Mouse (Mus musculus): ENCODE measurements around the gene C1qtnf1.
"Not testable (repeated sequence)": the region's sequence is repeated elsewhere in the genome, so short reads cannot be mapped to it uniquely, and the experiment has no call there.

C1qtnf1 gene

GRCm38 (mm10) chr11:118427986-118428385 is at the start of gene C1qtnf1:
Gene C1qtnf1, plus strand, starts transcription at chr11:118428203.
- DNase-seq = peak; percentile 58

GRCm38 (mm10) chr11:118378656-118379055 is 49.3 kb upstream of the C1qtnf1 start:
- no peak for DNase-seq

- peak; percentile 95 for DNase-seq
These were observed 48.6 kb upstream of the C1qtnf1 start for GRCm38 (mm10) chr11:118379251-118380009.

DNA sequence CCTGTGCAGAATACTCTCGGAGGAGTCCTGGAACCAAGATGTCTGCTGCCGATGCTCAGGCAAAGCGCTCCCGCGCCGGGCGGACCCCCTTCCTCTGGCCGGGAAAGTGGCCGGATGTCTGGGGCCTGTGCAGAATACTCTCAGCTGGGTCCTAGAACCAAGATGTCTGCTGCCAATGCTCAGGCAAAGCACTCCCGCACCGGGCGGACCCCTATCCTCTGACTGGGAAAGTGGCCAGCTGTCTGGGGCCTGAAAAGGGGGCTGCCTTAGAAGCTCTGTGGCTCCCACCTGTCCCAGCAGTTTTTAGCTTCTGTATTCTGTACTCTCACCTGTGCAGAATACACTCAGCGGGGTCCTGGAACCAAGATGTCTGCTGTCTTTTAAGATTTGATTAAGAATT is 40.2 kb upstream of the C1qtnf1 start:
- not testable (repeated sequence) for DNase-seq

- DNase-seq = no peak
These were observed 34.0 kb upstream of the C1qtnf1 start for GRCm38 (mm10) chr11:118393991-118394390.

DNA sequence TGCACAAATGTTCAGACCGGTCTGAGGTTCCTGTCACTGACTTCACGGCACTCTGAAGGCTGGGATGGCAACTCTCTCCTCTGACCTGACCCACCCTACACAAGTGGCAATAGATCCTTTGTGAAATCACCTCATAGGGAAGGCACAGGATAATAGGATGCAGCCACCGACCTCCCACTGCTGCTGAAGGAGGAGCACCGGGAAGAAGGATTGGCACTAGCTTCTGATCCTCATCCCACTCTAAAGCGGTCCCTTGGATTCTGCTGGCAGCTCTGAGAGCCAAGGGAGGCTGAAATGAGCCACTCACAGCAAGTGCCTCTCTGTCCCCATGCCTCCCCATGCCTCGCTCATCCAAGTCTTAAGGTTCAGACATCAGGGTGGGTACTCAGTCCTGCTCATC is 33.5 kb upstream of the C1qtnf1 start:
- DNase-seq = no peak

DNA sequence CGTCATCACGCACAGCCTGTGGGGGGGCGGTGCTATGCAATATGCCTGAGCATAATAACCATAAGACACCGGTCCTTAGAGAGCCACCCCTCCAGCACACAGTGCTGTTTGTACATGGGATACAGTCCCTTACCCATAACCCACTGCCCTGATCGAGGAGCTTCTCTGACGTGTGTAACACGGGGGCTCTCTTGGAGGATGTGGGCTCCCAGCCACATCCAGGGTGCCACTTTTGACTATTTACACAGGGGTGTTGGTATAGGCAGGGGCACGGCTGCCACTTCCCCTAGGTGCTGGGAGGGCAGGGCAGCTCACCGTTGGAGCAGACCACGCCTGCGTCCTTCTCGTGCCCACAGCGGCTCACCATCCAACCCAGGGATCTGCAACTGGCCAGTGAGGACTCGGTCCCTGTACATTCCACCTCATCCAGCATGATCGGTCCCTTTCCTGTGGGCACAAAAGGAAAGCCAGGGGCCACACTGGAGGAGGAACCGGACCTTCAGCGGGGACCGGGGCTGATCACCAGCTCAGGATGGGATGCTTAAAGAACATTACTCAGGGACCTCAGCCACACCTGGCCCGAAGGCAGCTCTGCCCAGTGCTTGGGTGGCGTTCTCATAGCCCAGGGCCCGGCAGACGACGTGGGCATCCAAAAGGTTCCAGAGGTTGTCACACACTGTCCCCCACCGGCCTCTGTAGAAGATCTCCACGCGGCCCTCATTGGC is 30.0 kb upstream of the C1qtnf1 start:
- DNase-seq = no peak

DNA sequence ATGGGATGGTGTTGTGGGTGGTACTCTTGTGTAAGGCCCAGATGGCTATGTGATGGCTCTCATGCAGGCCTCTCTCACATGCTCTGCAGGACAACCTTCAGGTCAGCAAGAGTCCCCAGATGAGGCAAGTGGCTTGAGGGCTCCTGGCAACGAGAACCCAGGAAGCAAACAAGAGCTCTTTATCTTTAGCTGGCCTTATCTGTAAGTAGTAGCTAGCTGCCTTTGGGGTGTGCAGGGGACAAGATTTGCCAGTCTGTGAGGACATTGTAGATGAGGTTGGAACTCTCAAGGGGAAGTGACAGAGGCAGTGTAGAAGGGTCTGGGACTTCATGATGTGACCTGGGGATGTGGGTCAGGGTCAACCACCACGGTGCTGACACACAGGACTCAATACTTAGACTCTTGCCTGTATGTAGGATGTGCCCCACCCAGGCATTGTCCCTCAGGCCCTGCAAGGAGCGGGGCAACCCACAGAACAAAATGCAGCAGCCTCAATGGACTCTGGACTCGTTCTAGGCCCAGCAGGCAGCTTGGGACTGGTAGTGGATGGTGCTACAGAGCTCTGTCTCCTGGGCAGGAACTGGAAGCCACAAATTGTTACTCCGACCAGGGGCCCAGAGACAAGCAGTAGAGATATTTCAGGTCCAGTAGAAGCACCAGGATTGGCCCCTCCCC is 28.0 kb upstream of the C1qtnf1 start:
- peak; percentile 26 for DNase-seq

DNA sequence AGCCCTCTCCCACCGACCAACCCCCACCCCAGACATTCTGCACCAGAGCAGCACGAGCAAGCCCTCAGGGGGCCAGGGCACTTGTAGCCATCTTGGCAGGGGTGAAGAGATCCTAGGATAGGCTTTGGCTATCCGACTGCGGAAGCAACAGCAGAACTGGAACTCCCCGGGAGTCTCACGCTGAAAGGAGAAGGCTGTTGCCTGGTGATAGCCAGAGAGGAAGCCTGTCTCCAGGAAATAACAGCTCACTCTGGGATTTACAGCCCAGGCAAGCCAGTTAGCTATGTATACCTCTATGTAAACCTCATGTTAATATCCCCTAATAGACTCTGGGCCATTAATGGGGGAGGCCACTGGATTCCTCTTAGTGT is 27.5 kb upstream of the C1qtnf1 start:
- DNase-seq = peak; percentile 63

DNA sequence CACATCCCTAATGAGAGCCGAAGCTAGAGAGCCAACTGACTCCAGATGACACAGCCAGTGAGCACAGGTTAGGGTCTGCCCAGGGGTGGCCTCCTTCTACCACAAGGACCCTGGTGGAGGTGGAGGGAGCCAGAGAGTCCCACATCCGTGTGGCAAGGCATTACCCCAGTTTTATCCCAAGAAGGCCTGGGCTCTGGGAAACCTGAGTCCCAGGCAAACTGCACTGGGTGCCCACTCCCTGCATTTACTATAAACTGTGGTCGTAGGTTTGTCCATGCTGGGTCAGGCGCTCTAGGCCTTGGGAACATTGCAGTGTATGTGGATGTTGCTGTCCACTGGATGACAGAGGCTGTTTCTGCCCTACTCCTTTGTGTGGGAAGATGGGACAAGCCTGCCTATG is 26.8 kb upstream of the C1qtnf1 start:
- DNase-seq = peak; percentile 7

DNA sequence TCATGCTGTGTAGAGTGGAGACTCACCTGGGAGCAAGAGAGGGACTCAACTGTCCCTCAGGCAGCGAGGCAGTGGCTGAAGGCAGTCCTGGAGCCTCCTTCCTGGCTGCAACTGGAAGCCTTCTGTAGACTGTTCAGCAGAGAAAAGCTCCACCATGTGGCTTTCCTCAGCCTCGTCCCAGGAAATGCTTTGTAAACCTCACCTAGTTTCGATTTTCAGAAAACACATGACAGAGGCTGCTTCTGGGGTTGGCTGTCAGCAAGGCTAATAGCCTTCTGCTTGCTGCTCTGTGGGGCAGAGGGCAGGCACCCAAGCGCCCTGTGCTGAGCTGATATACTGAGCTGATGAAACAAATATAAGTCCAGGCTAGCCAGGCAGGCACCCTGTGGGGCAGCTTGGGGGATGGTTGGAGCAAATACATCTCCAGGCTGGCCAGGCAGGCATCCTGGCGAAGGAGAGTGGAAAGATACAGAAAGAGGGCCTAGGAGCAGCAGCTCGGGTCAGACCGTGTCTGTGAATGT is 26.2 kb upstream of the C1qtnf1 start, which contains the start of gene Lgals3bp:
Lgals3bp (minus strand) TSS at position 333 of the 521 bp plus-strand sequence.
- peak; percentile 85 for DNase-seq

GRCm38 (mm10) chr11:118403183-118403582 is 24.8 kb upstream of the C1qtnf1 start:
- no peak for DNase-seq

GRCm38 (mm10) chr11:118403951-118404899 is 23.8 kb upstream of the C1qtnf1 start:
- peak; percentile 6 for DNase-seq

GRCm38 (mm10) chr11:118405311-118405710 is 22.7 kb upstream of the C1qtnf1 start:
- peak; percentile 0 for DNase-seq

- peak; percentile 3 for DNase-seq
These were observed 21.5 kb upstream of the C1qtnf1 start for GRCm38 (mm10) chr11:118406521-118406920.

GRCm38 (mm10) chr11:118407318-118407910 is 20.6 kb upstream of the C1qtnf1 start:
- peak; percentile 73 for DNase-seq

DNA sequence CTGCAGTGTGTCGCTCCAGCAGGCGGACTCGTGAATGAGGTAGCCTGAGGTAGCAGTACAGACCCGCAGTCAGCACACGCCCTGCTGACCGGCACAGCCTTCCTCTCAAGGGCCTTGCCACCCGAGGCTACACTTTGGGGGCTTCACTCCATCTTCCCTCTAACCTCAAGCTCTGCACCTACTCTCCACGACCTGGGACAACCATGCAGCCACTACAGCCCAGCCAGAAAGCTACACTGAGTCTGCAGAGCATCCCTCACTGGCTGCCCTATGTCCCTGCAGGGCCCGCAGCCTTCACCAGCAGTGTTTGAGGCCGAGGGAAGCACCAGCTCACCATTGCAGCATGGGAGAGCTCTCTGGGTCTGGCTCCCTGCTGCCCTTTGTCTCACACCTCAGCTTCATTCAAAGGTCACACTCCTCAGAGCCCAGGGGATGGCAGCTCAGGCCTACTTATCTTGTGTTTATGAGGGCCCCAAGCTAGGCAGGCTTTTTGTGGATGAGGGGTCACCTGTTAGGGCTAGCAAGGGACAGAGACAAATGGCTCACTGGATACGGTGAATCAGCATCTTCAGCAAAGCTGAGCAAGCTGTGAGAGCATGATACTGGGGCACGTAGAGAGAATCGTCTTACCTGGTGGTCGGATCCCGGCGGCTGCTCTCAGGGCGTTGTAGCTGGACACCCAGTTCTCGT is 19.8 kb upstream of the C1qtnf1 start:
- DNase-seq = no peak

- no peak for DNase-seq
These were observed 18.6 kb upstream of the C1qtnf1 start for GRCm38 (mm10) chr11:118409106-118410072.

- DNase-seq = no peak
These were observed 17.9 kb upstream of the C1qtnf1 start for GRCm38 (mm10) chr11:118410073-118410444.

GRCm38 (mm10) chr11:118410479-118410878 is 17.5 kb upstream of the C1qtnf1 start:
- no peak for DNase-seq

All from lung, postnatal 10 days (tissue).